Mouse (Mus musculus) bone marrow, adult 2 months (tissue): ENCODE measurements around the gene Rdh16f2. TPM values are rescaled to one million over a fixed set of nuclear protein-coding genes. Genes with fewer than 3 reads are reported as not detected.
A peak's percentile ranks its signal among the peaks of the same experiment; 100 is the strongest.
"Not testable (repeated sequence)": the region's sequence is repeated elsewhere in the genome, so short reads cannot be mapped to it uniquely, and the experiment has no call there.

Source experiments
- H3K27ac ChIP-seq: fragments of 200-500 bp; 2 replicates; pipeline ENCODE4 v1.5.1; 2012; ENCODE audit warnings: low read depth, mild to moderate bottlenecking, control low read depth, inconsistent platforms, low read length; ENCODE audit not compliant: control insufficient read depth, poor library complexity, insufficient read depth
- H3K4me1 ChIP-seq: fragments of 200-500 bp; 2 replicates; pipeline ENCODE4 v1.6.1; 2011; ENCODE audit warnings: low read length; ENCODE audit not compliant: control insufficient read depth, insufficient read depth
- H3K4me3 ChIP-seq: fragments of 200-500 bp; replicated peaks from 2 replicates; pipeline ENCODE3; 2011; ENCODE audit warnings: mild to moderate bottlenecking, low read depth, low read length, control low read depth; ENCODE audit not compliant: control insufficient read depth
- CTCF ChIP-seq: fragments of 200-500 bp; IDR thresholded peaks from 2 replicates; pipeline ENCODE4 v1.5.1; 2011; ENCODE audit warnings: low read length, control low read depth; ENCODE audit not compliant: control insufficient read depth, insufficient read depth
- POLR2A ChIP-seq: fragments of 200-500 bp; IDR thresholded peaks from 2 replicates; pipeline ENCODE4 v1.6.1; 2011; ENCODE audit warnings: low read depth, mild to moderate bottlenecking, control low read depth, low read length, borderline replicate concordance; ENCODE audit not compliant: control insufficient read depth
- WGBS: fragments of 180-500 bp; shearing (Covaris S2); methylation state at CpG from one replicate; pipeline ENCODE4 v1.1.7; 2018; 5-methylcytosine and 5-hydroxymethylcytosine counted together
- polyA plus RNA-seq: library from polyadenylated mRNA; stranded (reverse); fragments of >200 nt; gene quantifications from 2 replicates; pipeline ENCODE4 v1.2.4, GENCODE M21; 2011; ENCODE audit warnings: low replicate concordance; ENCODE audit not compliant: missing spikeins, insufficient read depth, insufficient read length

Gene Rdh16f2
- not detected in 2 replicates for polyA plus RNA-seq

DNA sequence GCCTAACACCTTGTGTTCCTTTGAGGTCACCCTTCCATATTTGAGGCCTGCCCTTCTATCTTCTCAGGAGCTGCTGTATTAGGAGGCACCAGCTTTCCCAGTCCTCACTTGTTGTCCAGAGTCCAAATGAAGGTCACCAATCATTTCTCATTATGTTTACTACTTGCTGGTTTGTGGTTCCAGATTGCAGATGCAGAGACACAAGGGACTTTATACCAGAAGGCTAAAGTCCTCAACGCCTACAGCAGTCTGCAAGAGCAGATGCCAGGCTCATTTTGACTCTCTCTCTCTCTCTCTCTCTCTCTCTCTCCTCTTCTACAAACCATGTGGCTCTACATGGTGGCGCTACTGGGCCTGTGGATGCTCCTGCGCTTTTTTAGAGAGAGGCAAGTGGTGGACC is at the start of gene Rdh16f2:
Gene Rdh16f2, plus strand, starts transcription at position 243 of the 400 bp plus-strand sequence.
- 79% methylated on average over 3 of the region's 3 CpGs for WGBS
- H3K4me1 ChIP-seq = no peaks in the 10 kb centered on the region
- no peak within 1 kb of the TSS for H3K27ac ChIP-seq
- TF ChIP-seq CTCF = no peak
- no peak for TF ChIP-seq POLR2A
- H3K4me3 ChIP-seq = no peak within 1 kb of the TSS

DNA sequence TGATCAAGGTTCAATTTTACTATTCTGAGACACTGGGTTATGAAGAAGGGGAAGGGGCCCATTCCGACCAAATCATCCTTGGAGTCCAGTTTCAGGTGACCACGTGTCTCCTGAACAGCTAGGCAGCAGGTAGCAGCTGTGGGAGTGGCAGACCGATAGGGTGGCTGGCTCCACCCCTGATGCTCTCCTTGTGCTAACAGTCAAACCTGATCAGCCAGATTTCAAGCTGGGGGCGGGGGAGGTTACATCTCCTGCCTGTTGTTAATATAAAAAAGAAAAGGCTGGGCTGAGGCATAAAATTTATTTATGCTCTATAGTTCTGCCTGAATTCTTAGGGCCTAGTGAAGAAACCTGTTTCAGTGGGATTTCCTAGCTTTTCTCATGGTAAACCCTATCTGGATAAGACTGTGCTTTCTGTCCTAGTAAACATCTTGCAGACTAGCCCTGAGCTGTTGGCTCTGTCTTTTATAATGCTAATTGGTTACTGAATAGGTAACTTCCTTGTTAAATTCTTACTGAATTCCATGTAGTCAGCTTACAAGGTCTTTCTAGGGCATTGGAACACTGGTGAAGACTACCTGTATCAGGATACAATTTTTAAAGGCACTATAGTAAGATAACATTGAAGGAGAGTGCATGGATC is 48.9 kb upstream of the Rdh16f2 start:
- WGBS = 72% methylated on average over 4 of the region's 4 CpGs
- H3K27ac ChIP-seq, H3K4me1 ChIP-seq: not testable (repeated sequence)

DNA sequence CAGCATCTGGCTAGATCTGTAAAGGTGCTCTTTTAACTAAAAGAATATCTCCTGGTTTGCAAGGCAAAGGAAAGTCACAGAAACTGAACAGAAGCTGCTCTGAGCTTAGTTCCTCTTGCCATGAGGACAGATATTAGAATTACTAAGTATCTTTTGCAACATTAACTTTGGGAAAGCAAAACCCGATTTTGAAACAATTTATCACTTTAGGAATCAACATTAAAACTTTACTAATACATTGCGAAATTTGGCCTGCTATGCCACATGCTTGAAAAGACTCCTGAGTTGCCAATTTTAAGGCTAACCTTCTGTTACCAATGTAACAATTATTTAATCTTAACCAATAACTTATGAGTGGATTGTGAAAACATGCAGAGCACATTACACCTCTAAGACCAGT is 44.5 kb upstream of the Rdh16f2 start:
- H3K27ac ChIP-seq, H3K4me3 ChIP-seq, H3K4me1 ChIP-seq: not testable (repeated sequence)
- 61% methylated on average over 2 of the region's 2 CpGs for WGBS

More for the DNA sequence above, 48.9 kb upstream of the Rdh16f2 start:
- not testable (repeated sequence) for H3K4me3 ChIP-seq

DNA sequence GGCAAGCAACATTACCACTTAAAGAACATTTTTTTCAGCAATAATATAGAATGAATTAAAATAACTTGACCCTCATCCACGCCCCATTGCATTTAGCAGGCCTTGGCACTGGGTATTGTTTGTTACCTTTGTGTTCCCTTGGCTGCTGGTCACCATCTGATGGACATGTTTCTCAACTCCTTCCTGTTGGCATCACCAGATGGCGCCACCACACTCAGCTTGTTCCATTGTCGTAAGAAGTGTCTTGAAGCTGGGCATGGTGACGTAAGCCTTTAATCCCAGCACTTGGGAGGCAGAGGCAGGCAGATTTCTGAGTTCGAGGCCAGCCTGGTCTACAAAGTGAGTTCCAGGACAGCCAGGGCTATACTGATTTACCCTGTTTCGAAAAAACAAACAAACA is 40.9 kb upstream of the Rdh16f2 start:
- TF ChIP-seq CTCF (peak; percentile 36), POLR2A (no peak)
- Histone ChIP-seq H3K27ac (no peak overlapping the region), H3K4me3 (no peak overlapping the region), H3K4me1 (no peaks in the 10 kb centered on the region; the same call in 1 of the 2 replicates)
- 54% methylated on average over 6 of the region's 6 CpGs for WGBS

DNA sequence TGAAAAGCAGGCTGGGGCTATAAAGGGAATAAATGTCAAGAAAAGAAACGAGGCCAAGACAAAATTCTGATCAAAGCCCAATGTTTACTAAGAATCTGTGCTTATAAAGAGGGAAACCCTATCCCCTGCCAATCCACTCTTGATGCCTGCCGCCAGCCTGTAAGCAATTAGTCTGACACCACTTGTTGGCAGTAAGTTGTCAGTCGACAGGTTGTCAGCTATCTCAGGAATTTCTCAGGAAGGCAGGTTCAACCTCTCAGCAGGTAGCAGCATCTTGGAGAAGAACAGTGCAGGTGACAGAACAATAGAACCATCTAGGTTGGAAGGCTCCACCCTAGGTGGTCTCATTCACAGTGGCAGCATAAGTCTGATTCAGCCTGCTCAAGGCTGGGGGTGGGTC is 37.2 kb upstream of the Rdh16f2 start:
- Histone ChIP-seq H3K27ac (no peak overlapping the region), H3K4me3 (no peak overlapping the region), H3K4me1 (no peaks in the 10 kb centered on the region; the same call in 1 of the 2 replicates)
- 80% methylated on average over 3 of the region's 3 CpGs for WGBS
- TF ChIP-seq POLR2A = no peak
- no peak for TF ChIP-seq CTCF

DNA sequence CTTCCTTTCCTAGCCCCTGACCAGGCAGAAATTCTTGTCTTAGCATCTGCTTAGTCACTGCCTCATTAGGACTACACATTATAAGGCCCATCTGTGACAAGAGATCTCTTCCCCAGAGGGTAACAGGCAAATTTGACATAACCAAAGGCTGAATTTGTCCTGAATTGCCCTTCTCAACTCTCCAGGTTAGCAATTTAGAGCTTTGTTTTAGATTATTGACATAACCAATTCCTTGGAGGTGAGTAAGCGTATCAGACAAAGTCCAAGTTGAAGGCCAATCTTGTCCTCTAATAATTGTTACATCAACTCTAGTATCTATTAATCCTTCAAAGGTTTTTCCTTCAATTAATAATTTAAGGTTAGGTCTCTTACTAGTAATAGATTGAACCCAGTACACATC is 32.1 kb upstream of the Rdh16f2 start:
- not testable (repeated sequence) for H3K4me3 ChIP-seq, H3K27ac ChIP-seq, H3K4me1 ChIP-seq
- WGBS = 90% methylated on average over 1 of the region's 1 CpGs

DNA sequence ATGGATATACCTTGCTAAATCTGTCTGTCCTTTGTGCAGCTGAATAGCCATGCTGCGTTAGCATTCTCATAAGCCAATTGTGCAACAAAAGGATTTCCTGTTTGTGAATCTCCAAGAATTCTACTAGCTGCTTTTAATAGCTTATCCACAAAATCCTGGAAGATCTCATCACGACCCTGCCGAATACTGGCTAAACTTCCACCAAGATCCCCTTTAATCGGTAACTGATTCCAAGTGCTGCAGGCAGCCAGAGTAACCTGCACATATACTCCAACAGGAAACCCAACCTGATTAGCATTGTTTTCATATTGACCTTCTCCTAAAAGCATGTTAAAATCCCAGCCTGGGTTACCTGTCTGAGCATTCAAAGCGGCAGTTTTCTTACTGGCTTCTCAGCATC is 31.0 kb upstream of the Rdh16f2 start:
- Histone ChIP-seq H3K4me1 (no peaks in the 10 kb centered on the region), H3K27ac (no peak overlapping the region), H3K4me3 (no peak overlapping the region)
- TF ChIP-seq CTCF (no peak), POLR2A (no peak)
- WGBS = 74% methylated on average over 5 of the region's 5 CpGs

DNA sequence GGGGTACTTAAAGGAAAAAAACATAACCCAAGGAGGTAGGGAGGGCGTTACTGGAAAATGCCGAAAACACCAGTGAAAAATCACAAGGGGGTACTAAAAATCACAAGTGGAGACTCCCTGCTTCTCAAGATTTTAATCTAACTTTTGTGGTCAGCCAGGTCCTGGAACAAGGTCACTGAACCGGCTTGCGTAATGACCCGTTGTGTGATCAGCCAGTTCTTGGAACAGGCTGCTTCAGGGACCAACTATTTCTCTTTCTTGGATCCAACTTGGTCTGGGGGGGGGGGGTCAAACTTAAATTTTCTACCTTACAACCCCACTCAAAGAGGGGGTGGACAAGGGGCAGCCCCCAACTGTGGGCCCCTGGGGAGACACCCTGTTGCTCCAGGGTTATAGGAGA is 28.5 kb upstream of the Rdh16f2 start:
- H3K4me3 ChIP-seq, H3K27ac ChIP-seq, H3K4me1 ChIP-seq: not testable (repeated sequence)
- 70% methylated on average over 5 of the region's 5 CpGs for WGBS

DNA sequence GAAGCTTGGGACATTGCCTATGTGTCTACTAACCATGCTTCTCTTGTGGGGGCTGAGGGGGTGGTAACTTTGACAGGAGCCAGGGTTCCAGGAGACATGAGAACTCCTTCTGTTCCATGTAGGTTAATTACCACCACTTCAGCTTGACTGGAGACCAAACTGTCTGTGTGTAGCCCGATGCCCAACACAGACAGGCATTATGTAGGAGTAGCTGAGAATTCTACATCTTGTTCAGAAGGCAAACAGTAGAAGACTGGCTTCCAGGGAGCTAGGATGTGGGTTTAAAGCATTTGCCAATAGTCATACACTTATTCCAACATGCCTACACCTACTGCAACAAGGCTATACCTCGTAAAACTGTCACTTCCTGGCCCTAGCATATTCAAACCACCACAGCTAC is 27.7 kb upstream of the Rdh16f2 start:
- Histone ChIP-seq H3K4me1 (no peaks in the 10 kb centered on the region), H3K27ac (no peak overlapping the region), H3K4me3 (no peak overlapping the region)
- WGBS = 73% methylated on average over 2 of the region's 2 CpGs
- no peak for TF ChIP-seq POLR2A
- TF ChIP-seq CTCF = no peak

DNA sequence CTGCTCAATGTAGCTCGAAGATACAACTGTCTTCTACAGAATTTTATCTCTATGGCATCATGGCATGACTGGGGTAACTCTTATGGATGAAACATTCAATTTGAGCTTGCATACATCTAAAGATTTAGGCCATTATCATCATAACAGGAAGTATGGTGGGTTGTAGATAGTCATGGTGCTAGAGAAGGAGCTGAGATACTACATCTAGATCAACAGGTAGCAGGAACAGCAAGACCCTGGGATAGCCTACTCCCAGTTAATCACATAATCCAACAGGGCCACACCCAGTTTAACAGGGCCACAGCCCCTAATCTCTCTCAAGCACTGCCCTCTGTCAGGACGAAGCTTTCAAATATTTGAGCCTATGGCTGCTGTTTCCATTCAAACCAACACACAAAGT is 25.5 kb upstream of the Rdh16f2 start:
- Histone ChIP-seq H3K4me1 (no peaks in the 10 kb centered on the region), H3K27ac (no peak overlapping the region), H3K4me3 (no peak overlapping the region)
- WGBS = 58% methylated on average over 2 of the region's 2 CpGs
- TF ChIP-seq CTCF (no peak), POLR2A (no peak)

DNA sequence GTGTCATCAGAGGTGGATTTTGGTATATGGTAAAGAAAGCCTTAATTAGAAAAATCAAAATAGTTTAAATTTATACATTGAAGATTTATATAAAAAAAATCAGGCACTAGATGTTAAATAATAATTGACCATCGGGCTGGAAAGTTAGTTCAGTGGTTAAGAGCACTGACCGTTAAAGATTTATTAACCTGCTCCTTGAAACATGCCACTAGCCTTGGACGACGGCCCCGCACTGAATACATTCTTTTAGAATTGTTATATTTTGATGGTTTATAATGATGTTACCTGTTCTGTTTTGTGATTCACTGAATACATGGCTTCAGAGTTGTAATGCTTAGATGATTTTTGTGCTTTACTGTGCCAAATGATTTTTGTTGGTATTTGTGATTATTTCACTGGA is 20.3 kb upstream of the Rdh16f2 start:
- whole genome bisulfite sequencing = 85% methylated on average over 5 of the region's 5 CpGs
- not testable (repeated sequence) for H3K27ac ChIP-seq, H3K4me3 ChIP-seq, H3K4me1 ChIP-seq
